In genomic region chr5:101937362-101937761, GRCm38 (mm10) we compare ENCODE assay signal across 14 mouse cellular contexts.
DNase-seq lines count a peak whose midpoint lies in the region; ATAC-seq and TF ChIP-seq lines count a peak whose summit lies in the region.
"Had no signal": no experiment of that assay in that cellular context is flagged by ENCODE, and none has a peak within 500 bp of the region (broad histone marks: within the 10 kb centered on the region; RNA-seq: fewer than 3 reads in every experiment).

No protein-coding gene starts in this region.

- H3K27ac ChIP-seq in ES-Bruce4 (ENCODE audit: insufficient read depth, low read length), result no peak overlapping the region
- no peak overlapping the region for H3K27ac ChIP-seq in liver, postnatal 0 days (ENCODE audit: low read depth)
- H3K27ac ChIP-seq: layer of hippocampus, adult 2 months; limb, embryonic 10.5 days; macrophage had no signal

- H3K4me1 ChIP-seq in ES-Bruce4 (ENCODE audit: control insufficient read depth, insufficient read depth, low read length), result peaks cover 2% of the 10 kb centered on the region
- no peaks in the 10 kb centered on the region for H3K4me1 ChIP-seq in liver, postnatal 0 days (ENCODE audit: insufficient read depth)
- H3K4me1 ChIP-seq: limb, embryonic 10.5 days had no signal

- ATAC-seq in liver, postnatal 0 days, result no peak
- ATAC-seq: forebrain, embryonic 16.5 days; hindbrain, embryonic 16.5 days had no signal

- peaks cover 6% of the 10 kb centered on the region for H3K36me3 ChIP-seq in ES-Bruce4 (ENCODE audit: control insufficient read depth, insufficient read depth, low read length, poor library complexity, severe bottlenecking)
- H3K36me3 ChIP-seq in liver, postnatal 0 days (replicated peaks; ENCODE audit: insufficient read depth, low read length), result peaks cover 42% of the 10 kb centered on the region

- TF ChIP-seq CTCF in ES-Bruce4 (IDR thresholded peaks at IDR 0.05; ENCODE audit: low read depth, low read length), result no peak
- no peak for TF ChIP-seq CTCF in liver, postnatal 0 days (IDR thresholded peaks at IDR 0.05; ENCODE audit: low read depth)

- H3K9me3 ChIP-seq in ES-Bruce4 (replicated peaks; ENCODE audit: control insufficient read depth, insufficient read depth, low read length, poor library complexity, severe bottlenecking), result no peaks in the 10 kb centered on the region
- H3K9me3 ChIP-seq in liver, postnatal 0 days (ENCODE audit: low read length), result no peaks in the 10 kb centered on the region
- H3K9me3 ChIP-seq: limb, embryonic 10.5 days had no signal

- intact Hi-C loops in heart, postnatal 36 days (cut with DNase I), result loop anchor here (2.0 kb wide), 2 partner anchors 29 to 133 kb away; no protein-coding TSS in a partner anchor

- peak; percentile 94 for DNase-seq in heart, adult 11 months
- no peak for DNase-seq in heart, postnatal 4 days
- DNase-seq in heart, postnatal 36 days, result peak; percentile 18 to 32
- DNase-seq in lung, postnatal 14 days, result peak; percentile 64
- DNase-seq in liver, postnatal 0 days, result no peak
- DNase-seq in cerebellum, adult 9-11 months, result no peak
- DNase-seq in spleen, postnatal 36 days (ENCODE audit: low spot score in 2 of 2), result no peak
- DNase-seq: cerebellum, postnatal 14 days had no signal

- TF ChIP-seq POLR2A in ES-Bruce4 (IDR thresholded peaks at IDR 0.05; ENCODE audit: insufficient read depth, low read length), result no peak

- no peak overlapping the region for H3K4me2 ChIP-seq in liver, postnatal 0 days (ENCODE audit: low read depth, low read length)

- no peak for TF ChIP-seq EP300 in ES-Bruce4 (IDR thresholded peaks at IDR 0.05; ENCODE audit: insufficient read depth, low read depth, low read length)
- TF ChIP-seq EP300 in liver, postnatal 0 days (IDR thresholded peaks at IDR 0.05; ENCODE audit: low read depth), result no peak

- peak overlapping the region; percentile 45 for H3K4me3 ChIP-seq in ES-Bruce4 (ENCODE audit: low read depth, low read length)
- no peak overlapping the region for H3K4me3 ChIP-seq in liver, postnatal 0 days (ENCODE audit: low read depth, low read length)
- H3K4me3 ChIP-seq: layer of hippocampus, adult 2 months; limb, embryonic 10.5 days had no signal

- H3K9ac ChIP-seq in ES-Bruce4 (ENCODE audit: low read depth, poor library complexity, severe bottlenecking), result no peak overlapping the region
- no peak overlapping the region for H3K9ac ChIP-seq in liver, postnatal 0 days (replicated peaks)

- WGBS in liver, postnatal 0 days (ENCODE audit: insufficient replicate concordance), result 86% methylated on average over 21 of the region's 21 CpGs

- H3K27me3 ChIP-seq in ES-Bruce4 (ENCODE audit: control insufficient read depth, insufficient read depth, low read length, poor library complexity, severe bottlenecking), result no peaks in the 10 kb centered on the region
- no peaks in the 10 kb centered on the region for H3K27me3 ChIP-seq in liver, postnatal 0 days (ENCODE audit: insufficient read depth, low read length)

Comparison
In these comparisons a context has a peak if more than half of its experiments do, and no peak if none do; other contexts are left out.
1. DNase-seq: peak in heart, adult 11 months (single experiment), heart, postnatal 36 days (2 of 2) and lung, postnatal 14 days (single experiment); none in heart, postnatal 4 days (single experiment), liver, postnatal 0 days (single experiment), cerebellum, adult 9-11 months (single experiment) and spleen, postnatal 36 days (0 of 2).